Mouse (Mus musculus): ENCODE measurements around the gene Olfr358.

Gene Olfr358

DNA sequence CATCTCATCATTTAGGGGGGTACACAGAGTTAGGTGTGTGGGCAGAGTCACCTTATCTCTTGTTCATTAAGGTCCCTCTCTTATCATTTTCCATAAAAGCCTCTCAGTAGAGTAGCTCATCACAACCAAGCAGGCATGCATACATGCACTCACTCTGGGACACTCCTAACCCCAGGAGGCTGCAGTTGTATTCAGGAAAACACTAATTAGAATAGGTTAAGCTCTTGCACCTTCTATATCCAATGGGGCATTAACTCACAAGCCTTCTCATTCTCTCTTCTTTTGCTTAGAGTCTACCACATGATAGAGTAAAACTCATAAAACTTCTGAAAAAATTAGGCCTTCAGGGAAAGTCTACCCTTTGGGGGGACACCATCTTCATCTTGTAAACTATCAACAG lies at the start of gene Olfr358:
Gene Olfr358, minus strand, starts transcription at position 101 of the 400 bp plus-strand sequence.
- DNase-seq (ENCODE audit: extremely low spot score, low read depth, low spot score), result no peak

DNA sequence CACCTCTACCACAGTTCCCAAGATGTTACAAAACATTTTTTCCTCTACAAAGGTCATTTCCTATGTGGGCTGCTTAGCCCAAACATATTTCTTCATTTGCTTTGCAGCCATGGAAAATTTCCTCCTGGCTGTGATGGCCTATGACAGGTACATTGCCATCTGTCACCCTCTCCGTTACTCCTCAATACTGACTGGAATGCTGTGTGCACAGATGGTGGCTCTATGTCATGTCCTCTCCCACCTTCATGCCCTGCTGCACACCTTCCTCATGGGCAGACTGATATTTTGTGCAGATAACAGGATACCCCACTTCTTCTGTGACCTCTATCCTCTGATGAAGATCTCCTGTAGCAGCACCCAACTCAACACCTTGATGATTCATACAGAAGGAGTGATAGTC lies 12.1 kb downstream of the Olfr358 start:
- DNase-seq (ENCODE audit: extremely low spot score, low read depth, low spot score), result no peak

DNA sequence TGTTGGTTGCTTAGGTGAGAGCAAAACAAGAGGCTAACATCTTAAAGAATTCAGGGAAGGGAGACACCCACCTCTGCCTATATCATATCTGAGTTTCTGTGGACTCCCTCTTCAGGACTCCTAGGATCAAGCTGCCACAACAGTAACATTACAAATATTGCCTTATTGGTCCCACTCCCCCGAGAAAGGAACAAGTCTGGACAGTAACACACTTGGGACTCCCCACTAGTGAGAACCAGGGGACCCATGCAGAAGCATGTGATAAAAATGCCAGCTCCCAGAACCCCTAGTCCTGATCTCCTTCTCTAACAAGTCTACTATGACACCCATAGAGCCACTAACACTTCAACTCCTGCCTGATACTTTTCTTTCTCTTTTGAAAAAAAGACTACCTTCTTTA lies 15.6 kb downstream of the Olfr358 start, which contains the start of gene Olfr357:
Gene Olfr357, plus strand, starts transcription at position 301 of the 400 bp plus-strand sequence.
- no peak for DNase-seq (ENCODE audit: extremely low spot score, low read depth, low spot score)

Data from hindlimb bud, embryonic 11.5 days (tissue).